Mouse (Mus musculus): Measurements from ENCODE around the gene Armc8. TPM values are rescaled to one million over a fixed set of nuclear protein-coding genes. Genes with fewer than 3 reads are reported as not detected.
A peak's percentile ranks its signal among the peaks of the same experiment; 100 is the strongest.

The Armc8 gene
- total and polyA plus RNA-seq, 2 experiments from 2014 or later: 18.5 to 22.5 TPM

DNA sequence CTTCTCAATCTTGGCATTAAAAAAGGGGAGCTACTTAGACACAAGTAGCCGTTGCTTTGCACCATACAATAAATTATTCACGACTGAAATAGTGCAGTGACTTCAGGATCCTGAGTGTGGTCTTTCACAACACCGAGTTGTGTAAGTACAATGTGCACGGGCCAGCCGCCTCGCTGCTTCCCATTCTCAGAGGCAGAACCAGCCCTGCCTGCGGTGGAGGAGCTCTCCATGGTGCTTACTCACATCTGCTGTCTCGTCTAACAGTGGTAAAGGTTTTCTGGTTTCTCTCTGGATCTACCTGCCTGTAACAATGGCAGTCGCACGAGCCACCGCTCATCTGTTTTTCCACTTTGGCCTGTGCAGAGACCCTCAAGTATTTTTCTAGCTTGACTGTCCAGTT is 5.0 kb downstream of the Armc8 start:
- no peak overlapping the region for H3K9ac ChIP-seq (replicated peaks; ENCODE audit: low read depth, low read length)
- no peaks in the 10 kb centered on the region for H3K9me3 ChIP-seq (replicated peaks; ENCODE audit: control insufficient read depth, low read length)
- TF ChIP-seq EP300 (IDR thresholded peaks at IDR 0.05; ENCODE audit: low read depth) (no peak), CTCF (IDR thresholded peaks at IDR 0.05; ENCODE audit: low read depth) (no peak)
- no peaks in the 10 kb centered on the region for H3K36me3 ChIP-seq (replicated peaks; ENCODE audit: control insufficient read depth, insufficient read depth, low read length)
- 11% methylated on average over 11 of the region's 11 CpGs for WGBS
- ATAC-seq (ENCODE audit: insufficient read depth, low read depth): no peak
- H3K4me2 ChIP-seq (ENCODE audit: low read depth, low read length): no peak overlapping the region
- no peak overlapping the region for H3K27ac ChIP-seq (ENCODE audit: low read depth)
- H3K4me3 ChIP-seq (ENCODE audit: low read depth, low read length): no peak overlapping the region
- H3K4me1 ChIP-seq (ENCODE audit: control insufficient read depth, insufficient read depth): peaks cover 17% of the 10 kb centered on the region
- H3K27me3 ChIP-seq (ENCODE audit: control insufficient read depth, insufficient read depth, low read length): no peaks in the 10 kb centered on the region
- peak; percentile 48 for DNase-seq (ENCODE audit: low spot score)

DNA sequence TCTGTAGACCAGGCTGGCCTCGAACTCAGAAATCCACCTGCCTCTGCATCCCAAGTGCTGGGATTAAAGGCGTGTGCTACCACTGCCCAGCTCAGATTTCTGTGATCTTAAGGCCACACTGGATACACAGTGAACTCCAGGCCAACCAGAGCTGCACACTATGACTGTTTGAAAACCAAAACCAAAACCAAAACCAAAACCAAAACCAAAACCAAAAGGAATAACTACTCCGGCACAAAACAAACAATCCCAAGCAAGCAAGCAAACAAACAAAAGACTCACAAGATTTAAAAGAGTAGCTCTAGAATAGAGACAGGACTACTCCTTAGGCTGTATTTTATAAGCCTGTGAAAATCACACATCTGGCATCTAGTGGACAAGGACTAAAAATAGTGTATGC is 8.3 kb downstream of the Armc8 start:
- 89% methylated on average over 3 of the region's 3 CpGs for WGBS
- Histone ChIP-seq H3K4me2 (ENCODE audit: low read depth, low read length) (no peak overlapping the region), H3K9me3 (replicated peaks; ENCODE audit: control insufficient read depth, low read length) (no peaks in the 10 kb centered on the region), H3K27ac (ENCODE audit: low read depth) (no peak overlapping the region), H3K4me3 (ENCODE audit: low read depth, low read length) (no peak overlapping the region), H3K9ac (replicated peaks; ENCODE audit: low read depth, low read length) (no peak overlapping the region), H3K4me1 (ENCODE audit: control insufficient read depth, insufficient read depth) (0 out of 2 replicates have a peak, but pooled peaks cover 4% of the 10 kb centered on the region), H3K27me3 (ENCODE audit: control insufficient read depth, insufficient read depth, low read length) (no peaks in the 10 kb centered on the region), H3K36me3 (replicated peaks; ENCODE audit: control insufficient read depth, insufficient read depth, low read length) (no peaks in the 10 kb centered on the region)
- no peak for ATAC-seq (ENCODE audit: insufficient read depth, low read depth)
- DNase-seq (ENCODE audit: low spot score): no peak
- no peak for TF ChIP-seq CTCF (IDR thresholded peaks at IDR 0.05; ENCODE audit: low read depth)
- no peak for TF ChIP-seq EP300 (IDR thresholded peaks at IDR 0.05; ENCODE audit: low read depth)

DNA sequence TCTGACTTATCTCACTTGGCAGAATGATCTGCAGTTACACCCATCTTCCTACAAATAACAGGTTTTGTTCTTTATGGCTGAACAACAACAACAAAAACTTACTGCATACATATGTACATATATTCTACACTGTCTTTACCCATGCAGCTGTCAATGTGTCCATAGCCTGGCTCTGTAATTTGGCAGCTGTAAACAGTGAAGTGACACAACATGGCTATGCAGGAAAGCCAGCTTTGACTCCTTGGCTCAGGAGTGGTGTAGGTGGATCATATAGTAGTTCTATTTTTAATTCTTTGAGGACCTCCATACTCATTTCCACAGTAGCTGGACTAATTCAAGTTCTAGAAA is 9.2 kb downstream of the Armc8 start:
- 0 out of 2 replicates have a peak, but pooled peaks cover 4% of the 10 kb centered on the region for H3K4me1 ChIP-seq (ENCODE audit: control insufficient read depth, insufficient read depth)
- no peak overlapping the region for H3K4me2 ChIP-seq (ENCODE audit: low read depth, low read length)
- no peak for ATAC-seq (ENCODE audit: insufficient read depth, low read depth)
- TF ChIP-seq CTCF (IDR thresholded peaks at IDR 0.05; ENCODE audit: low read depth): no peak
- TF ChIP-seq EP300 (IDR thresholded peaks at IDR 0.05; ENCODE audit: low read depth): no peak
- H3K9me3 ChIP-seq (replicated peaks; ENCODE audit: control insufficient read depth, low read length): no peaks in the 10 kb centered on the region
- no peaks in the 10 kb centered on the region for H3K27me3 ChIP-seq (ENCODE audit: control insufficient read depth, insufficient read depth, low read length)
- H3K27ac ChIP-seq (ENCODE audit: low read depth): no peak overlapping the region
- H3K9ac ChIP-seq (replicated peaks; ENCODE audit: low read depth, low read length): no peak overlapping the region
- no peak overlapping the region for H3K4me3 ChIP-seq (ENCODE audit: low read depth, low read length)
- DNase-seq (ENCODE audit: low spot score): no peak
- H3K36me3 ChIP-seq (replicated peaks; ENCODE audit: control insufficient read depth, insufficient read depth, low read length): no peaks in the 10 kb centered on the region

DNA sequence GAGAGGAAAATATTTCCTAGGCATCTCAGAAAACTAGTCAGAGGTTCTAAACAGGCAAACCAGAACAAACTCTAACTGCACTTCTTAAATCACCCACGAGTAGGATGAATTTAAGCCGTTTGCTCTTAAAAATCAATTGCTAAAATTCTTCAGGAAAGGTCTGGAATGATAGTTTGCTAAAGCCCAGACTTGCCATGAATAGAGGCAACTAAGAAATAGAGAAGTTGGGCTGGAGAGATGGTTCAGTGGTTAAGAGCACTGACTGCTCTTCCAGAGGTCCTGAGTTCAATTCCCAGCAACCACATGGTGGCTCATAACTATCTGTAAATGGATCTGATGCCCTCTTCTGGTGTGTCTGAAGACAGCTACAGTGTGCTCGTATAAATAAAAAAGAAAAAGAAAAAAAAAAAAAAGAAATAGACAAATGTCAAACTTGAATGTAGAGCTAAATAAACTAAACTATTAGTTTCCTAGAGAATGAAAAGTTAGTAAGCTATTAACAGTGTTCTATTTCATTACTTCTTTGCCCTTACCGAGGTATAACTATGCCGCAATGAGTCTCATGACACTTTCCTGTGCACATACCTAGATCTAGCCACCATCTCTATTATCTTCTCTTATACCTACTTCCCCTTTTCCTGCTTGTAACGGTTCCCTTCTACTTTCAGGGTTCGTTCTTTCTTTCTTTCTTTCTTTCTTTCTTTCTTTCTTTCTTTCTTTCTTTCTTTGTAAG is 9.7 kb downstream of the Armc8 start:
- Histone ChIP-seq H3K4me1 (ENCODE audit: control insufficient read depth, insufficient read depth) (0 out of 2 replicates have a peak, but pooled peaks cover 4% of the 10 kb centered on the region), H3K4me2 (ENCODE audit: low read depth, low read length) (no peak overlapping the region), H3K27me3 (ENCODE audit: control insufficient read depth, insufficient read depth, low read length) (no peaks in the 10 kb centered on the region), H3K9ac (replicated peaks; ENCODE audit: low read depth, low read length) (no peak overlapping the region), H3K27ac (ENCODE audit: low read depth) (no peak overlapping the region), H3K4me3 (ENCODE audit: low read depth, low read length) (no peak overlapping the region), H3K9me3 (replicated peaks; ENCODE audit: control insufficient read depth, low read length) (no peaks in the 10 kb centered on the region), H3K36me3 (replicated peaks; ENCODE audit: control insufficient read depth, insufficient read depth, low read length) (no peaks in the 10 kb centered on the region)
- ATAC-seq (ENCODE audit: insufficient read depth, low read depth): no peak
- no peak for TF ChIP-seq CTCF (IDR thresholded peaks at IDR 0.05; ENCODE audit: low read depth)
- TF ChIP-seq EP300 (IDR thresholded peaks at IDR 0.05; ENCODE audit: low read depth): no peak
- DNase-seq (ENCODE audit: low spot score): no peak
- 79% methylated on average over 7 of the region's 7 CpGs for WGBS

DNA sequence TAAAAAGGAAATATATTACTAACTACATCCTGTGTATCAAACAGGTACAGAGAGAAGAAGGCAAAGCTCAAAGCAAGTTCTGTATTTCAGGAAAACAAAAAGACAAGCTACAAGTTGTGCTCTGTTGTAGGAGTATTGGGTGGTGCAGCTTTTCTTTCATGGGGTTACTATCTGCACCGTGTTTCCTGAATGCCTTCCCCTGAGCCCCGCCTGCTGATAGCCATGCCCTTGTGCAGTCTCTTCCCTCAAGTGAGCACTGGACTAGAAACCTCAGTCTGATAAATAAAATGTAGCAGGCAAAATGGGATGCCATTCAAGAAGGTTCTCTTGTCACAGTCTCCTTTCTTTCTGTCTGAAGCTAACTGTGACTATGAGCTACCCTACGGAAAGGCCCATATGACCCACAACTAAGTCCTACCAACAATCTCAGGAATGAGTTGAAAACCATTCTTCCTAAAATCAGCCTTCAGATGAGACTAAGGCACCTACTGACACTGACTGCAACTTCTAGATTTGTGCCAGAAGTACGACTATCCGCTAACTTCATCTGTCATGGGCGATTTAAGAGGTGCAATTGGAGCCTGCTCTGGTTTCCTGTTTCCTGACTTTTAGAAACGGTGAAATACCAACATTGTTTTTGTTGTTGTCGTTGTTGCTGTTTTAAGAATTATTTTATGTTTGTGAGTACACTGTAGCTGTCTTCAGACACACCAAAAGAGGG is 11.0 kb downstream of the Armc8 start:
- H3K4me3 ChIP-seq (ENCODE audit: low read depth, low read length): no peak overlapping the region
- no peak for DNase-seq (ENCODE audit: low spot score)
- ATAC-seq (ENCODE audit: insufficient read depth, low read depth): no peak
- no peak overlapping the region for H3K9ac ChIP-seq (replicated peaks; ENCODE audit: low read depth, low read length)
- 0 out of 2 replicates have a peak, but pooled peaks cover 4% of the 10 kb centered on the region for H3K4me1 ChIP-seq (ENCODE audit: control insufficient read depth, insufficient read depth)
- no peaks in the 10 kb centered on the region for H3K9me3 ChIP-seq (replicated peaks; ENCODE audit: control insufficient read depth, low read length)
- H3K27ac ChIP-seq (ENCODE audit: low read depth): no peak overlapping the region
- no peak for TF ChIP-seq CTCF (IDR thresholded peaks at IDR 0.05; ENCODE audit: low read depth)
- TF ChIP-seq EP300 (IDR thresholded peaks at IDR 0.05; ENCODE audit: low read depth): no peak
- no peak overlapping the region for H3K4me2 ChIP-seq (ENCODE audit: low read depth, low read length)
- no peaks in the 10 kb centered on the region for H3K27me3 ChIP-seq (ENCODE audit: control insufficient read depth, insufficient read depth, low read length)
- WGBS: 63% methylated on average over 8 of the region's 8 CpGs
- no peaks in the 10 kb centered on the region for H3K36me3 ChIP-seq (replicated peaks; ENCODE audit: control insufficient read depth, insufficient read depth, low read length)

All from heart, postnatal 0 days (tissue).